ENCODE assay signal across 9 mouse cellular contexts in genomic region chr5:66675983-66676382, GRCm38 (mm10). TPM values are rescaled to one million over a fixed set of nuclear protein-coding genes. Genes with fewer than 3 reads are reported as not detected.
A peak's percentile ranks its signal among the peaks of the same experiment; 100 is the strongest.
DNase-seq lines count a peak whose midpoint lies in the region; ATAC-seq and TF ChIP-seq lines count a peak whose summit lies in the region.
"Had no signal": no experiment of that assay in that cellular context is flagged by ENCODE, and none has a peak within 500 bp of the region (broad histone marks: within the 10 kb centered on the region; RNA-seq: fewer than 3 reads in every experiment).

Gene Uchl1, plus strand, starts transcription at chr5:66676091.

- in situ Hi-C loops in ES-E14 (cut with MboI; ENCODE audit: low sequenced_read_pairs in 2 of 2, unreplicated experiment in 2 of 2), result loop anchor here in 1 of 2 experiments (25.0 kb wide), 1 partner anchor 561 kb away; no protein-coding TSS in a partner anchor

- under 1% methylated on average over 20 of the region's 20 CpGs for WGBS in forebrain, postnatal 0 days
- WGBS in lung, adult 2 months, result under 1% methylated on average over 20 of the region's 20 CpGs

- H3K27ac ChIP-seq in ES-E14 (ENCODE audit: insufficient read depth, low read depth, low read length, poor library complexity, severe bottlenecking), result peak within 1 kb of the TSS; percentile 16; the same call in 1 of the 2 replicates
- H3K27ac ChIP-seq in forebrain, postnatal 0 days (ENCODE audit: low read depth, low read length), result peak within 1 kb of the TSS; percentile 86

- ATAC-seq in forebrain, postnatal 0 days, result peak; percentile 93
- peak; percentile 83 to 86 for ATAC-seq in hematopoietic stem cell, adult 5-6 weeks (replicated peaks in 1 of 2; ENCODE audit: insufficient read depth in 1 of 2, low FRiP score in 2 of 2, low TSS enrichment in 1 of 2, low read depth in 1 of 2, poor library complexity in 2 of 2, severe bottlenecking in 2 of 2)

- DNase-seq in ES-E14 (ENCODE audit: low read depth, low spot score), result peak; percentile 93
- peak; percentile 93 for DNase-seq in cerebellum, adult 11-12 months
- peak; percentile 97 for DNase-seq in forebrain, postnatal 0 days
- peak; percentile 93 to 94 for DNase-seq in layer of hippocampus, adult 8-10 months (ENCODE audit: low spot score in 2 of 2)
- DNase-seq in lung, adult 2 months, result peak; percentile 7
- peak; percentile 71 for DNase-seq in ovary, postnatal 36 days (ENCODE audit: low spot score)
- peak; percentile 81 for DNase-seq in thymus, postnatal 25 days

- peaks cover 2 to 10% of the 10 kb centered on the region in 2 experiments; a peak in 2 of 4 replicates for H3K4me1 ChIP-seq in ES-E14 (ENCODE audit: control insufficient read depth in 2 of 2, insufficient read depth in 2 of 2, low read length in 2 of 2, poor library complexity in 1 of 2)
- H3K4me1 ChIP-seq in forebrain, postnatal 0 days (ENCODE audit: insufficient read depth), result peaks cover 10% of the 10 kb centered on the region; the same call in 1 of the 2 replicates
- H3K4me1 ChIP-seq in lung, adult 2 months (ENCODE audit: control insufficient read depth, insufficient read depth, low read length), result no peaks in the 10 kb centered on the region; the same call in 1 of the 2 replicates

- no peak for TF ChIP-seq POLR2A in lung, adult 2 months (IDR thresholded peaks at IDR 0.05; ENCODE audit: borderline replicate concordance, extremely low read depth, low read depth, low read length)

- H3K4me2 ChIP-seq in forebrain, postnatal 0 days (ENCODE audit: low read depth), result peak within 1 kb of the TSS; percentile 73

- H3K36me3 ChIP-seq in ES-E14 (ENCODE audit: control insufficient read depth, insufficient read depth, low read length, poor library complexity, severe bottlenecking), result peaks cover 24% of the 10 kb centered on the region
- peaks cover 7% of the 10 kb centered on the region for H3K36me3 ChIP-seq in forebrain, postnatal 0 days (ENCODE audit: insufficient read depth)

- no peak for TF ChIP-seq CTCF in forebrain, postnatal 0 days (IDR thresholded peaks at IDR 0.05; ENCODE audit: low read depth)
- no peak for TF ChIP-seq CTCF in lung, adult 2 months (IDR thresholded peaks at IDR 0.05; ENCODE audit: insufficient read depth, low read length)

- H3K27me3 ChIP-seq in forebrain, postnatal 0 days (ENCODE audit: insufficient read depth, low read length), result no peaks in the 10 kb centered on the region

- peak within 1 kb of the TSS; percentile 66 to 78 for H3K4me3 ChIP-seq in ES-E14 (ENCODE audit: insufficient read depth in 1 of 2, low read depth in 1 of 2, low read length in 2 of 2, poor library complexity in 1 of 2, severe bottlenecking in 1 of 2)
- H3K4me3 ChIP-seq in forebrain, postnatal 0 days (ENCODE audit: low read depth, low read length), result peak within 1 kb of the TSS; percentile 94
- peak within 1 kb of the TSS; percentile 42 for H3K4me3 ChIP-seq in lung, adult 2 months (replicated peaks; ENCODE audit: extremely low read depth, low read depth, low read length)

- no peaks in the 10 kb centered on the region for H3K9me3 ChIP-seq in ES-E14 (ENCODE audit: control insufficient read depth, insufficient read depth, low read depth, low read length)
- no peaks in the 10 kb centered on the region for H3K9me3 ChIP-seq in forebrain, postnatal 0 days (ENCODE audit: low read length)

- H3K9ac ChIP-seq in ES-E14 (ENCODE audit: insufficient read depth, low read depth, low read length, poor library complexity, severe bottlenecking), result peak within 1 kb of the TSS; percentile 71
- peak within 1 kb of the TSS; percentile 91 for H3K9ac ChIP-seq in forebrain, postnatal 0 days

TF ChIP-seq in ES-E14, 5 proteins besides CTCF, POLR2A, EP300 and RAD21:
- TF ChIP-seq HCFC1 (IDR thresholded peaks at IDR 0.05; ENCODE audit: borderline replicate concordance, insufficient read depth, low read length) (no peak; the same call in 1 of the 2 replicates), MAFK (IDR thresholded peaks at IDR 0.05; ENCODE audit: insufficient read depth, low read depth, low read length) (no peak), CHD2 (IDR thresholded peaks at IDR 0.05; ENCODE audit: low read depth, low read length) (no peak), ZC3H11A (IDR thresholded peaks at IDR 0.05; ENCODE audit: borderline replicate concordance, low read depth, low read length) (no peak)

RNA-seq across cellular contexts. Expression of gene Uchl1, which starts in this region (rescaled TPM):
- 190 and 263 TPM in 2 replicates for total RNA-seq in ES-E14 (2012; rRNA removed)
- 1,756 and 1,892 TPM in 2 replicates for total RNA-seq in forebrain, postnatal 0 days (2014; rRNA removed)
- 1,681 and 1,809 TPM in 2 replicates for polyA plus RNA-seq in forebrain, postnatal 0 days (2015; fragmentation: Nextera tagmentation; extraction: Ambion mirVana)
- total RNA-seq in hematopoietic stem cell, adult 5-6 weeks (2017), result 4.0 and 18.4 TPM in 2 replicates
- 100 to 1,000 TPM; 830 to 915 (median 871) TPM for total RNA-seq in layer of hippocampus, adult 8-10 months (2022)
- polyA plus RNA-seq in lung, adult 2 months (2012; rRNA removed), result 8.0 and 9.3 TPM in 2 replicates
- total RNA-seq: MEL had no signal

Comparison
In these comparisons a context has a peak if more than half of its experiments do, and no peak if none do; other contexts are left out.
1. Peak in every context shown above with its lines: DNase-seq, ATAC-seq, H3K4me3 ChIP-seq and H3K27ac ChIP-seq.
2. RNA of gene Uchl1 (polyA plus RNA-seq): 1,681 to 1,809 TPM in forebrain, postnatal 0 days; 8.0 to 9.3 TPM in lung, adult 2 months; every median in the first group is over 100 times any median in the second.
3. DNase-seq: peak in every context shown above with its lines; median percentile 97 in forebrain, postnatal 0 days; 94 in layer of hippocampus, adult 8-10 months; 93 in ES-E14; 93 in cerebellum, adult 11-12 months; 81 in thymus, postnatal 25 days; 71 in ovary, postnatal 36 days; 7 in lung, adult 2 months.
4. H3K4me3 ChIP-seq: peak in every context shown above with its lines; median percentile 94 in forebrain, postnatal 0 days; 72 in ES-E14; 42 in lung, adult 2 months.